Mouse (Mus musculus) ES-Bruce4 (cell line): ENCODE results near the gene Eprs. TPM values are rescaled to one million over a fixed set of nuclear protein-coding genes. Genes with fewer than 3 reads are reported as not detected.
A peak's percentile ranks its signal among the peaks of the same experiment; 100 is the strongest.

Experiments
- H3K27ac ChIP-seq: 2 replicates; pipeline ENCODE4 v1.5.1; 2012; ENCODE audit warnings: low read length, inconsistent platforms; ENCODE audit not compliant: insufficient read depth
- H3K27me3 ChIP-seq: 2 replicates; pipeline ENCODE4 v1.6.1; 2012; ENCODE audit warnings: mild to moderate bottlenecking, low read length, inconsistent platforms; ENCODE audit not compliant: control insufficient read depth, poor library complexity, insufficient read depth, severe bottlenecking
- H3K36me3 ChIP-seq: 2 replicates; pipeline ENCODE4 v1.6.1; 2012; ENCODE audit warnings: inconsistent platforms, mild to moderate bottlenecking, low read length, moderate library complexity; ENCODE audit not compliant: control insufficient read depth, poor library complexity, insufficient read depth, severe bottlenecking
- H3K4me1 ChIP-seq: one replicate; pipeline ENCODE4 v1.8.1; 2011; ENCODE audit warnings: low read length; ENCODE audit not compliant: control insufficient read depth, insufficient read depth
- H3K4me3 ChIP-seq: 2 replicates; pipeline ENCODE4 v1.5.1; 2011; ENCODE audit warnings: low read depth, mild to moderate bottlenecking, low read length
- H3K9ac ChIP-seq: 2 replicates; pipeline ENCODE4 v1.6.1; 2012; ENCODE audit warnings: low read depth, mild to moderate bottlenecking, inconsistent platforms; ENCODE audit not compliant: poor library complexity, severe bottlenecking
- H3K9me3 ChIP-seq: replicated peaks from 2 replicates; pipeline ENCODE4 v1.6.1; 2012; ENCODE audit warnings: mild to moderate bottlenecking, low read length, inconsistent platforms; ENCODE audit not compliant: control insufficient read depth, poor library complexity, insufficient read depth, severe bottlenecking
- CTCF ChIP-seq: IDR thresholded peaks from one replicate; pipeline ENCODE4 v1.8.1; 2011; ENCODE audit warnings: low read depth, low read length
- EP300 ChIP-seq: IDR thresholded peaks from 2 replicates; pipeline ENCODE4 v1.6.1; 2011; ENCODE audit warnings: low read depth, low read length; ENCODE audit not compliant: insufficient read depth
- POLR2A ChIP-seq: IDR thresholded peaks from one replicate; pipeline ENCODE4 v1.8.1; 2011; ENCODE audit warnings: low read length; ENCODE audit not compliant: insufficient read depth
- polyA plus RNA-seq: library from polyadenylated mRNA; stranded (reverse); fragments of >200 nt; gene quantifications from 2 replicates; pipeline ENCODE4 v1.2.4, GENCODE M21; 2011; ENCODE audit warnings: low read depth; ENCODE audit not compliant: missing spikeins, insufficient read depth, insufficient read length

Eprs gene
- polyA plus RNA-seq, 1 experiment: 189 TPM

GRCm38 (mm10) chr1:185352151-185352550 lies 10.7 kb upstream of the Eprs start:
- Histone ChIP-seq H3K36me3 (peaks cover 8% of the 10 kb centered on the region), H3K9ac (no peak overlapping the region), H3K4me3 (no peak overlapping the region), H3K4me1 (no peaks in the 10 kb centered on the region), H3K27ac (no peak overlapping the region), H3K27me3 (no peaks in the 10 kb centered on the region), H3K9me3 (no peaks in the 10 kb centered on the region)
- TF ChIP-seq POLR2A: no peak
- no peak for TF ChIP-seq EP300
- no peak for TF ChIP-seq CTCF

- no peaks in the 10 kb centered on the region for H3K9me3 ChIP-seq
- H3K4me3 ChIP-seq: no peak overlapping the region
- H3K27ac ChIP-seq: no peak overlapping the region
- no peaks in the 10 kb centered on the region for H3K27me3 ChIP-seq
- H3K9ac ChIP-seq: no peak overlapping the region
- no peaks in the 10 kb centered on the region for H3K4me1 ChIP-seq
- no peak for TF ChIP-seq EP300
- no peak for TF ChIP-seq POLR2A
- TF ChIP-seq CTCF: no peak
- H3K36me3 ChIP-seq: 0 out of 2 replicates have a peak, but pooled peaks cover 5% of the 10 kb centered on the region
These were observed 9.5 kb upstream of the Eprs start for GRCm38 (mm10) chr1:185353351-185353750.

GRCm38 (mm10) chr1:185354731-185355130 lies 8.1 kb upstream of the Eprs start:
- no peak overlapping the region for H3K4me3 ChIP-seq
- H3K27me3 ChIP-seq: no peaks in the 10 kb centered on the region
- H3K9me3 ChIP-seq: no peaks in the 10 kb centered on the region
- no peak overlapping the region for H3K27ac ChIP-seq
- H3K4me1 ChIP-seq: no peaks in the 10 kb centered on the region
- H3K9ac ChIP-seq: no peak overlapping the region
- 0 out of 2 replicates have a peak, but pooled peaks cover 4% of the 10 kb centered on the region for H3K36me3 ChIP-seq
- TF ChIP-seq CTCF: no peak
- no peak for TF ChIP-seq POLR2A
- no peak for TF ChIP-seq EP300

GRCm38 (mm10) chr1:185356246-185356645 lies 6.6 kb upstream of the Eprs start:
- H3K4me3 ChIP-seq: no peak overlapping the region
- H3K27ac ChIP-seq: no peak overlapping the region
- H3K9ac ChIP-seq: no peak overlapping the region
- 0 out of 2 replicates have a peak, but pooled peaks cover 2% of the 10 kb centered on the region for H3K36me3 ChIP-seq
- H3K9me3 ChIP-seq: no peaks in the 10 kb centered on the region
- H3K4me1 ChIP-seq: no peaks in the 10 kb centered on the region
- no peaks in the 10 kb centered on the region for H3K27me3 ChIP-seq
- TF ChIP-seq CTCF (no peak), EP300 (no peak), POLR2A (no peak)

- no peak overlapping the region for H3K4me3 ChIP-seq
- no peaks in the 10 kb centered on the region for H3K4me1 ChIP-seq
- no peaks in the 10 kb centered on the region for H3K36me3 ChIP-seq
- TF ChIP-seq CTCF: no peak
- TF ChIP-seq EP300: no peak
- no peak for TF ChIP-seq POLR2A
- no peak overlapping the region for H3K9ac ChIP-seq
- H3K9me3 ChIP-seq: no peaks in the 10 kb centered on the region
- no peak overlapping the region for H3K27ac ChIP-seq
- H3K27me3 ChIP-seq: no peaks in the 10 kb centered on the region
These were observed 4.6 kb upstream of the Eprs start for GRCm38 (mm10) chr1:185358211-185358610.

- Histone ChIP-seq H3K27ac (peak overlapping the region; percentile 42), H3K9ac (peak overlapping the region; percentile 88), H3K27me3 (no peaks in the 10 kb centered on the region), H3K4me1 (peaks cover 2% of the 10 kb centered on the region), H3K36me3 (peaks cover 10% of the 10 kb centered on the region), H3K4me3 (peak overlapping the region; percentile 90), H3K9me3 (no peaks in the 10 kb centered on the region)
- TF ChIP-seq POLR2A: no peak
- no peak for TF ChIP-seq EP300
- no peak for TF ChIP-seq CTCF
These were observed 810 bp downstream of the Eprs start for GRCm38 (mm10) chr1:185363526-185364182.
